Comparison of ENCODE assay signal across 8 mouse cellular contexts in genomic region chr2:70262565-70263082, GRCm38 (mm10).
A peak's percentile ranks its signal among the peaks of the same experiment; 100 is the strongest.
DNase-seq lines count a peak whose midpoint lies in the region; ATAC-seq lines count a peak whose summit lies in the region.

No protein-coding gene starts in this region.

- DNase-seq in embryo, embryonic 10 days (ENCODE audit: low spot score), result peak; percentile 51
- no peak for DNase-seq in embryo, embryonic 9.5 days (ENCODE audit: extremely low spot score)
- no peak for DNase-seq in lung, postnatal 25 days (ENCODE audit: low spot score)
- peak; percentile 43 for DNase-seq in telencephalon, adult 2 months (ENCODE audit: low read depth, low spot score)
- DNase-seq in spleen, postnatal 14 days (ENCODE audit: low spot score in 2 of 2), result no peak

- H3K9ac ChIP-seq in lung, embryonic 16.5 days (ENCODE audit: low read length), result peak overlapping the region; percentile 22; the same call in 1 of the 2 replicates
- H3K9ac ChIP-seq in limb, embryonic 13.5 days, result no peak overlapping the region

- H3K36me3 ChIP-seq in lung, embryonic 16.5 days (ENCODE audit: control insufficient read depth, insufficient read depth, low read length), result no peaks in the 10 kb centered on the region
- no peaks in the 10 kb centered on the region for H3K36me3 ChIP-seq in limb, embryonic 13.5 days

- no peaks in the 10 kb centered on the region for H3K27me3 ChIP-seq in lung, embryonic 16.5 days (ENCODE audit: control insufficient read depth, insufficient read depth, low read depth, low read length)
- H3K27me3 ChIP-seq in limb, embryonic 13.5 days, result peaks cover 15% of the 10 kb centered on the region; the same call in 1 of the 2 replicates

- H3K4me1 ChIP-seq in lung, embryonic 16.5 days (replicated peaks; ENCODE audit: control insufficient read depth, insufficient read depth, low read length), result peaks cover 26% of the 10 kb centered on the region
- peaks cover 11% of the 10 kb centered on the region for H3K4me1 ChIP-seq in limb, embryonic 13.5 days

- 13% methylated on average over 9 of the region's 9 CpGs for WGBS in lung, embryonic 16.5 days
- 13% methylated on average over 9 of the region's 9 CpGs for WGBS in limb, embryonic 13.5 days

- H3K4me2 ChIP-seq in lung, embryonic 16.5 days (ENCODE audit: low read depth, low read length), result no peak overlapping the region
- H3K4me2 ChIP-seq in limb, embryonic 13.5 days (replicated peaks), result peak overlapping the region; percentile 16; the same call in 1 of the 2 replicates

- H3K9me3 ChIP-seq in lung, embryonic 16.5 days (ENCODE audit: control insufficient read depth, low read length), result no peaks in the 10 kb centered on the region
- no peaks in the 10 kb centered on the region for H3K9me3 ChIP-seq in limb, embryonic 13.5 days

- H3K4me3 ChIP-seq in lung, embryonic 16.5 days (ENCODE audit: low read length), result no peak overlapping the region
- no peak overlapping the region for H3K4me3 ChIP-seq in limb, embryonic 13.5 days

- H3K27ac ChIP-seq in lung, embryonic 16.5 days (ENCODE audit: low read length), result peak overlapping the region; percentile 67
- peak overlapping the region; percentile 48; the same call in 1 of the 2 replicates for H3K27ac ChIP-seq in limb, embryonic 13.5 days

- ATAC-seq in lung, embryonic 16.5 days (ENCODE audit: low read depth), result peak; percentile 78
- ATAC-seq in limb, embryonic 13.5 days (ENCODE audit: low FRiP score, low read depth), result 0 out of 2 replicates have a peak, but pooled peaks have one; percentile 32
- no peak for ATAC-seq in cerebellum, adult (ENCODE audit: insufficient number of reproducible peaks, low FRiP score, low TSS enrichment)

Comparison
In these comparisons a context has a peak if more than half of its experiments do, and no peak if none do; other contexts are left out.
1. DNase-seq: peak in embryo, embryonic 10 days (single experiment) and telencephalon, adult 2 months (single experiment); none in embryo, embryonic 9.5 days (single experiment), lung, postnatal 25 days (single experiment) and spleen, postnatal 14 days (0 of 2).